Mouse (Mus musculus) erythroblast, embryonic 14.5 days (primary cell): ENCODE data around the gene Rab5a.

Experiments used
- GATA1 ChIP-seq: IDR thresholded peaks from 2 replicates; pipeline ENCODE4 v1.6.1; 2012; ENCODE audit warnings: low read length, inconsistent platforms, mixed read lengths
- TAL1 ChIP-seq: IDR thresholded peaks from 3 replicates; pipeline ENCODE4 v1.6.1; 2012; ENCODE audit warnings: low read length, inconsistent platforms, mixed read lengths

- TF ChIP-seq GATA1 = no peak
- no peak for TF ChIP-seq TAL1
These were observed 72.6 kb downstream of the Rab5a start for GRCm38 (mm10) chr17:53551306-53552299.
